Mouse (Mus musculus) mesoderm, embryonic 11.5 days (tissue): Measurements from ENCODE around the gene Xrra1.
A peak's percentile ranks its signal among the peaks of the same experiment; 100 is the strongest.
"Not testable (repeated sequence)": the region's sequence is repeated elsewhere in the genome, so short reads cannot be mapped to it uniquely, and the experiment has no call there.

Experiments used
- DNase-seq: peaks from one replicate; pipeline ENCODE4 v3.0.0-alpha.2; 2012; ENCODE audit warnings: low read depth, low spot score

Xrra1 gene

GRCm38 (mm10) chr7:99894478-99894877 is 35.6 kb downstream of the Xrra1 start:
- DNase-seq, result no peak

DNA sequence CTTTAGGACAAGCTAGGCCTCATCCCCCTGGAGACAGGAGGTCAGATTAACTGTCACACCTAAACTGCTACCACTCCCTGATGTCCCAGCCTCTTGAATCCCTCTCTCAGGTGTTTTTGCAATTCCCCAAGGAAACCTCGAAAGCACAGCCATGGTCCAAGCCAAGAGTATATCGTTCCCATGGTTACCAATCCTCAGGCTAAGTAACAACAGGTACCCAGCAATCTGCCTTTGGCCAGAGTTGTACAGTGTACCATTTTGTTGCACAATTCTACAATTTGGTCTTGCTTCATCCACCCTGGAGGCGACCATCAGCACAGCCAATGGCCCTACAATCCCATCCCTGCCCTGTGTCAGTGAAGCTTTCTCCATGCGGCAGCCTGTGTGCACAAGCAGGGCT is 38.0 kb downstream of the Xrra1 start:
- DNase-seq, result no peak

DNA sequence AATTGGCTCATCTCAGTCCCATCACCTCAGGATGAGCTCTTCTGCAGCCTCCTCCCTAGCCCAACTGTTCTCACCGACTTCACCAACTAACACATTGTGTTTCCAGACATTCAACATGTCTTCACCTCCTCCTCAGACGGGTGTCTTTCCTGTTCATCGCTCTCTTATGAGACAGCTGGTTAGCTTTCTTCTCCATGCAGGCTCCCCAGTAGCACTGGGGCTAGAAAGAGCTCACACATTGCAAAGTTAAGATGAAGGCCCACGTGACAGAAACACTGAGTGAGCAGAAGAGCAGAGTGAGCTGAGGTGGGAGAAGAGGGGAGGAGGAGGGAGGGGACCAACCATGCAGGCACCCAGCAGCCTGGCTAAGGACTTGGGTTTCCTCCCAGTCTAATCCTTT is 43.3 kb downstream of the Xrra1 start:
- DNase-seq, result no peak

- no peak for DNase-seq
These were observed 44.2 kb downstream of the Xrra1 start for GRCm38 (mm10) chr7:99902918-99903665.

GRCm38 (mm10) chr7:99904421-99905005 is 45.6 kb downstream of the Xrra1 start:
- no peak for DNase-seq

- DNase-seq, result no peak
These were observed 47.4 kb downstream of the Xrra1 start for GRCm38 (mm10) chr7:99906346-99906745.

GRCm38 (mm10) chr7:99907463-99907862 is 48.5 kb downstream of the Xrra1 start:
- no peak for DNase-seq

DNA sequence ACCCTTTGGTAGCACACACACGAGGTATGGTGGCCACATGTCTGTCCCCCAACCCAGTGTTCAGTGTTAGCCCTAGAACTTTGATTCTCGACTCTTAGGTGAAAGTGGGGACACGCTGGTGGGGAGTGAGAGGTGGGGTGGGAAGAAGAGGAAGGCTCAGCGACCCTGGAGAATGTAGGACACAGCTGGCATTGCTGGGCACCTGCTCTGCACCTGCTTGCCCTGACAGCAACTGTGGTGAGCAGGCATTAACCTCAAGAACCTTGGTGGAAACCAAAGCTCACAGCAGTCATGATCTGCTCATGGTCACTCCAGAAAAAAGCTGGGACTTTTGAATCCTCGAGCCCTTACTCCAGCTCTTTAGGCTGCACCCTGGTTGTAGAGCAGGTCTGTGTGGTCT is 52.1 kb downstream of the Xrra1 start:
- DNase-seq, result no peak

DNA sequence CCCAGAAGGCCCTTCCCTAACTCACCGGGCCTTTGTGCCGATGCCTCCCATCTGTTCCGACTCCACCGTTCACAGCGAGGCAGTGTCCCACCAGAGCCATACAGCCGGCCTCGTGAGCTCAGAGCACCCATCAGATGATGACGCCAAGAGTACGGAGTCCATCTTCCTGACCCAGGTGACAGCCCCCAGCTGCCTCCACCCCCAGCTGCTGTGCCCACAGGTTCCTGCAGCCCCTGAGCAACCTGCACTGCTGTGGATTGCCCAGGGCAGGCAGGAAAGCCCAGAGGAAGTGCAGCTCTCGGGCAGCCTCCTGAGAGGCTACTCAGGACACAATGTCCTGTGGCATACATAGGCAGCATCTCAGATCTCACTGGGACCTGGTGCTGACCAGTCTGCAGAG is 55.4 kb downstream of the Xrra1 start:
- DNase-seq, result no peak

DNA sequence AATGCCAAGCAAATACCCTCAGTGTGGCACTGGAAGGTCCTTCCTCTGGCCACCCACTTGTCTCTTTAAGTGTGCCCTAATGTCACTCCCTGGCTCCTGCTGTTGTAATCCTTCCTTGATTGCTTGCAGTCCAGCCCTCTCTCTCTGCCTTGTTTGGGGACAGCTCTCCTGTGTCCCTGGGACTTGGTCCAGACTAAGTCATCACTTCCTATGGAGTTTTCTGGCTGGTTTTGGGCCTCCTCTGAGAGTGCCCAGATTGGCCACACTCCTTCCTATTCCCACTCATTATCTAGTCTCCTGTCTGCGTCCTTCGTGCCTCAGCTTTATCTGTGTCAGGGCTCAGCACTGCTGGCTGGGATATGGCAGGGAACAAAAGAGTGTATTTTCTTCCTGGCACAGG is 56.6 kb downstream of the Xrra1 start:
- no peak for DNase-seq

GRCm38 (mm10) chr7:99916741-99917319 is 57.9 kb downstream of the Xrra1 start:
- DNase-seq, result peak; percentile 67

DNA sequence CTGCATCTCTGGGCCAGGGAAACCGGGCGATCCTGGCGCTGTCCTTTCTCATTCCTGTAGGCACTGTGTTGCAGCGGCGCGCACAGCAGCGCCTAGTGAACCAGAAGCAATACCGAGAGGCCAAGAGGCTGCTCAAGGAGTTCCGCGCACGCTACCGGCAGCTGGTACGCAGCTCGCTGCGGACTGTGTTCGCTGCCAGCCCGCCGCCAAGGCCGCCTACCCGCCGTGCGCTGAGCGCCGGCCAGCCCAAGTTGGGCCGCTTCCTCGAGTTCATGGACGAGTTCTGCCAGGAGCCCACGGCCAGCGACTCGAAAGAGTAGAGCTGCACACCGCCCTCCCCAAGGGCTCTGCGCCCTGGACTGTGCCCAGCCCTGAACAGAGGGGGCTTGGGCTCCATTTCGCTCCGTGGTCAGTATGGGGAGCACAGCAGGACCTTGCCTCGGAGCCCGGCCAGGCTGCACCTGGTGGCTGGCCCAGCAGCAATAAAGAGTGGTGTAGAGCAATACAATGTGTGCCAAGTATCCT is 58.5 kb downstream of the Xrra1 start:
- DNase-seq, result peak; percentile 49

DNA sequence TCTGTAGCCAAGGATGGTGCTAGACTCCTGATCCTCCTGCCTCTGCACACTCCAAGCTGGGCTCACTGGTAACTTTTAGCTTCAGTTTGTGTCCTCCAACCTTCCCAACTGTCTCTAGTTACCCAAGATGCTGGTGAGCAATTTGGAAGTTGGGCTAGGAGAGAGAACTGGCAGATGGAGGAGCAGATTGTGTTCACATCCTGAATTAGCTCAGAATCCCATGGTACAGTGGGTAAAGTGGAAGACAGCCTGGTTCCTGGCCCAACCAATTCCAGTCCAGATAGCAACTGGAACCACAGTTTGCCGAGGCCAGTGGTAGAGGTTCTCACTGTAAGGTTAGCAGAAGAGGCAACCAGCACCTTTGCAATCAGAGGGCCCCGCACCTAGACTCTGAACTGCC is 60.2 kb downstream of the Xrra1 start:
- no peak for DNase-seq

GRCm38 (mm10) chr7:99919971-99920370 is 61.1 kb downstream of the Xrra1 start:
- no peak for DNase-seq

- no peak for DNase-seq
These were observed 61.5 kb downstream of the Xrra1 start for GRCm38 (mm10) chr7:99920416-99920815.

DNA sequence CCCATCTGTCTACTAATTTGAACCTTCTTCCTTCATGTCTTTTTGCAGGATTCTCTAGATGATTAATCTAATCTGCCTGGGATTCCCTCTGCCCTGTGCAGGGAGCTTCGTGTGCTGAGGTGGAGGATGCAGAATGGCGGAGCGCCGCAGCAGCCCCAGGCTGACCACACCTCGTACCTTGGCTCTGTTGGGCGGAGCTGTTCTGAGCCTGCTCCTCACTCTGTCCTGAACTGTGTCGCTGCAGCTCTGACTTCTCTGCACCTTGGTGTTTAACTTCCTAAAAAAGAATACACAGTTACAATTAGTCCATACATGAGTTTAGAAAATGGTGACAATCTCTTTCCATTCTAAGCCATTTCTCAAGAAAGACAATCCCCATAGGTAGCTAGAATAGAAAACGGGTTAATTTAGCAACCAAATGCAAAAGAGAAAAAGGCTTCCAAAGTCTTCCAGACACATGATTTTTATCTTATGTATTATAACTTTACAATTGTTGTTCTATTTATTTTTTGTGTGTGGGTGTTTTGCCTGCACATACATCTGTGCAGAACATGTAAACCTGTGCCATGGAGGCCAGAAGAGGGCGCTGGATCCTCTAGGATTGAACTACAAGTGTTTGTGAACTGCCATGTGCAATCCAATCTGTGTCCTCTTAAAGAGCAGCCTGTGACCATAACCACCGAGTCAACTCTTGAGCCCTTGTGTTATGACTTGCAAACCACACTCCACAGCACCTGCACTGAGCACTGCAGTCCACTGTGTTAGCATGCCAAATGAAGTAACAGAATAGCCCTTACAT is 68.2 kb downstream of the Xrra1 start:
- peak; percentile 49 for DNase-seq

GRCm38 (mm10) chr7:99935758-99936157 is 76.8 kb downstream of the Xrra1 start:
- no peak for DNase-seq

- no peak for DNase-seq
These were observed 81.8 kb downstream of the Xrra1 start for GRCm38 (mm10) chr7:99940669-99941068.

DNA sequence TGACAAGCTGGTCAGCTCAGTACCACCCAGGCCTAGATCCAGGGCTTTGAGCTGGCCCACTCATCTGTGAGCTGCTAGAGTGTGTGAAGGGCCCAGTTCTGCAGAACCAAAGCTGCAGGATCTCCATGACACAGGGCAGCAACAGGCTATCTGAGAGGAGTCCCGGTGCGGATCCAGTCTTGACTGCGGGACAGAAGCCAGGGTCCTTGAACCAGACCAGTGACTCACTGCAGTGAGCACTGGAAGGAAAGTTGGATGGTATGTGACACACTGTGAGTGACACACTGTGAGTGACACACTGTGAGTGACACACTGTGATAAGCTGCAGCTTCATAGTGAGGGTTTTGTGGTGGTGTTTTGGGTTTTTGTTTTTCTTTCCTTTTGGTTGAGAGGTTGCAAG is 85.6 kb downstream of the Xrra1 start:
- DNase-seq, result no peak

GRCm38 (mm10) chr7:99945012-99945411 is 86.1 kb downstream of the Xrra1 start:
- DNase-seq, result not testable (repeated sequence)

DNA sequence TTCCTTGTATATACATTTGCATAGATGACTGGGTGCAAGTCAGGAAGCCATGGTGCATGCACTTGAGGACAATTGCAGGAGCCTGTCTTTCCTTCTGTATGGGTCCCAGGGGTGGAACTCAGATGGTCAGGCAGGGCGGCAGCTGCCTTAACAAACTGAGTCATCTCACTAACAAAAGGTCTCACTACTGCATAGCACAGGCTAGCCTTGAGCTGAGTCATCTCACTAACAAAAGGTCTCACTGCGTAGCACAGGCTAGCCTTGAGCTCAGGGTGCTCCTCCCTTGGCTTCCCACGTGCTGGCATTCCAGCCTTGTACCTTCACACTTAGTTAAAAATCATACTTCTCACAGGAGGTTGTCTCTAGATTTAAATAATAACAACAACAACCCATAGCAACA is 87.0 kb downstream of the Xrra1 start:
- no peak for DNase-seq

GRCm38 (mm10) chr7:99946356-99946755 is 87.4 kb downstream of the Xrra1 start:
- no peak for DNase-seq
